Mouse (Mus musculus) E14TG2a.4 (cell line): Measurements from ENCODE around the gene Pawr.

Experiments used
- H3K27me3 ChIP-seq: 2 replicates; pipeline ENCODE4 v1.6.1; 2014; ENCODE audit warnings: low read length, control low read depth; ENCODE audit not compliant: insufficient read depth
- H3K36me3 ChIP-seq: 2 replicates; pipeline ENCODE4 v1.6.1; 2014; ENCODE audit warnings: low read length, control low read depth; ENCODE audit not compliant: insufficient read depth
- H3K4me1 ChIP-seq: replicated peaks from 2 replicates; pipeline ENCODE4 v1.6.1; 2014; ENCODE audit warnings: low read depth, low read length, control low read depth
- H3K4me3 ChIP-seq: replicated peaks from 2 replicates; pipeline ENCODE4 v1.5.1; 2014; ENCODE audit warnings: mild to moderate bottlenecking, low read length
- H3K9me3 ChIP-seq: 2 replicates; pipeline ENCODE4 v1.6.1; 2014; ENCODE audit warnings: low read length, control low read depth
- CTCF ChIP-seq: conservative IDR thresholded peaks from 2 replicates; pipeline ENCODE4 v1.5.1; 2014; ENCODE audit warnings: low read length
- NANOG ChIP-seq: IDR thresholded peaks from 2 replicates; pipeline ENCODE4 v1.6.1; 2014; ENCODE audit warnings: borderline replicate concordance, low read length, mixed read lengths
- POU5F1 ChIP-seq: IDR thresholded peaks from 2 replicates; pipeline ENCODE4 v1.6.1; 2014; ENCODE audit warnings: low read length, borderline replicate concordance

Pawr gene

DNA sequence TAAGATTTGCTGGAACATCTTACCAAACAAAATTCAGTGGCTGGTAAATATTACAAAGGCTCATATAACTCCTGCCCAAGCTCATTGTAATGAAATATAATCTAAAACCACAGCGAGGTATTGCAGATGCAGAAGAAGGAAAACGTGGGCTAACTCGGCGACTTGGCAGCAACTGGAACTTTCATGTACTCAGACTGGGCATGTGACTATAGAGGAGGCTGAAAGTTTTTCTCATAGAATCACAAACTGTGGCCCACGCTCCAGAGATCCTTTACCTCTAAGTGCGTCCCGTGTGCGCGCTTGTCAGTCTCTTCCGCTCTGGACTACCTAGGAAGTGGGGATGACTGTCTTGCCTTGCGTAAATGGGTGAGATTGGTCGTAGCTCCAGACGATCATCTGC lies 41.9 kb upstream of the Pawr start:
- H3K9me3 ChIP-seq: no peaks in the 10 kb centered on the region
- TF ChIP-seq NANOG: no peak
- no peak for TF ChIP-seq POU5F1
- no peak for TF ChIP-seq CTCF
- no peaks in the 10 kb centered on the region for H3K36me3 ChIP-seq
- no peak overlapping the region for H3K4me3 ChIP-seq
- peaks cover 85% of the 10 kb centered on the region for H3K4me1 ChIP-seq
- H3K27me3 ChIP-seq: no peaks in the 10 kb centered on the region

DNA sequence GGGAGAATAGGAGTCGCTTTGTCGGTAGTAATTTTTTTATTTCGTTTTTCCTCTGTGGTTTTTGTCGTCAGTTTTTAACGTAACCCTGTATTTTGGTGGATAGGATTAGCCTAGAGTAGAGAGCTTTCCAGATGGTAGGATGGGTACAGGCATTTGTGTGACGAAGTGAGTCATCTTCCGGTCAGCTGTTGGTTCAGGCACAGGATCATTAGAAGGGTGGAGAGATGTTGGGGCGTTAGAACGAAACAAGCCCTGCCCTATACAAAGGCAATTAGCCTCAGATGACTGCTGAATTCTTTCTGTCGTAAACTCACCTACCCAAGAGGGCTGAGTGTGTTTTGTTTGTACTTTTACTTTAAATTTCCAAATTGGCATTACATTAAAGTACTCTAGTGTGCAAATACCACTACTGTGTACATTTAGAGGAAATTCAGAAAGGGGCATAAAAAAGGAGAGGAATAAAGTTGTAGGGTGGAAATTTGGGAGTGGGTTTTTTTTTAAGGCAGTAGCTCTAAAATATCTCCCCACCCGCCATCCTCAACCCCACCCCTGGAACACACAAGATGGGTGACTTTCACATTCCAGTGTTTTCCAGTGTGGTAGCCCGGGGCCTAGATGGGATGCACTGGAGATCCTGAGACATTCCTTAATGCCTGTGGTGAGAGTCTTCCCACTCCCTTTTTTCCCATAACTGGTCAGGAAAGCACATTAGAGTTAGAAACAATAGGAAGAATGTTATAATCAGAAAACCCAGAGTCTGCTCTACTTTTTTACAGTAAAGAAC lies 40.0 kb upstream of the Pawr start:
- no peaks in the 10 kb centered on the region for H3K9me3 ChIP-seq
- no peaks in the 10 kb centered on the region for H3K36me3 ChIP-seq
- no peak overlapping the region for H3K4me3 ChIP-seq
- H3K4me1 ChIP-seq: peaks cover 87% of the 10 kb centered on the region
- H3K27me3 ChIP-seq: no peaks in the 10 kb centered on the region
- TF ChIP-seq POU5F1 (no peak), CTCF (no peak), NANOG (no peak; the same call in 1 of the 2 replicates)

DNA sequence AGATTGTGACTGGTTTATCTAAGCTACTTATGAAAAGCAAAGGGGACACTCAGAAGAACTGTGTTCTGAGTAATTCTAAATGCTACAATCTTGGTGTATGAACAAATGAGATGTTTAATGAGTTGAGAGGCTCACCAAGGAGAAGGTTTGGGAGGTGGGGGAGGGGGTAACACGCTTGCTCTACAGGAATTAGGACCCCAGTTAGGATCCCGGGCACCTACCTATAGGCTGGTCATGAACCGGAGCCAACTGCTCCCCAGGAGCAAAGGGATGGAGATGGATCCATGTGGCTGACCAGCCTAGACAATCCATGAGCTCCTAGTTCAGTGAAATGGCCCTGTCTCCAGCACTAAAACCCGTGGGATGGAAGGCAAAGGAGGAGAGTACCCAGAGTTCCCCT lies 39.3 kb upstream of the Pawr start:
- Histone ChIP-seq H3K9me3 (no peaks in the 10 kb centered on the region), H3K36me3 (no peaks in the 10 kb centered on the region), H3K27me3 (no peaks in the 10 kb centered on the region), H3K4me1 (peaks cover 87% of the 10 kb centered on the region), H3K4me3 (peak overlapping the region; percentile 41)
- TF ChIP-seq CTCF: no peak
- no peak for TF ChIP-seq NANOG
- no peak for TF ChIP-seq POU5F1

DNA sequence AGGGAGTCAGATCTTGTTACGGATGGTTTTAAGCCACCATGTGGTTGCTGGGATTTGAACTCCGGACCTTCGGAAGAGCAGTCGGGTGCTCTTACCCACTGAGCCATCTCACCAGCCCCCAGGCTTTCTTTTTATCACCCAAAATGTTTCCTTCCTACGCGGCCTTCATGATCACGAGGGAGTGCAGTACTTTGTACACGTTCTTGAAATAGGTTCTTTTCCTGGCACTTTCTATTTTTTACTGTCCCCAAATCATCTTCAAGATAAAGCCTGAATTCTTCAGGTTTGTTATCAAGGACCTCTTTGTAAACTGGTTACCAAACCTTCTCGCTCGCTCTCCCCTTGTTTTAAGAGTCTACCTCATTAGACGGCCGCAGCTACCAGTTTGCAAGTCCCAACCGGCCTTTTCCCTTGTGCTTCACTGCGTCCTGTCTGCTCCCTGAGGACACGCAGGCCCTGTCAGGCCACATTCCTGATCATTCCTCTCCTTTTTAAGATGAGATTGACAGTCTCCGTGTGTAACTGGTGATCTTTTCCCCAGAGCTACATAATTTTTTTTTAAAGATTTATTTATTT lies 38.2 kb upstream of the Pawr start:
- 0 out of 2 replicates have a peak, but pooled peaks have one; percentile 9 for TF ChIP-seq CTCF
- no peak for TF ChIP-seq NANOG
- peaks cover 88% of the 10 kb centered on the region for H3K4me1 ChIP-seq
- H3K4me3 ChIP-seq: no peak overlapping the region
- H3K27me3 ChIP-seq: no peaks in the 10 kb centered on the region
- H3K9me3 ChIP-seq: no peaks in the 10 kb centered on the region
- no peaks in the 10 kb centered on the region for H3K36me3 ChIP-seq

DNA sequence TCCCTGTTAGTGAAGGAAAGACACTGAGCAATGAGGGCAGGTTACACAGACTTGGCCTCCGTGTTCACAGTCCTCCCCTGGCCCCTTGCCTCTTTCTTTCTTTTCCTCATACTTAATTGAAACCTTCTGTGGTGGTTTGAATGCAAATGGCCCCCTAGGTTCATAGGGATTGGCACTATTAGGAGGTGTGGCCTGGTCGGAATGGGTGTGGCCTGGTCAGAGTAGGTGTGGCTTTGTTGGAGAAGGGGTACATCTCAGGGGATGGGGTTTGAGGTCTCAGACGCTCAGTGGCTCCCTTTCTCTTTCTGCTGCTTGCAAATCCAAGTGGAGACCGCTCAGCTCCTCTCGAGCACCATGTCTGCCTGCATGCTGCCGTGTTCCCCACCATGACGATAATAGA lies 37.2 kb upstream of the Pawr start:
- Histone ChIP-seq H3K36me3 (no peaks in the 10 kb centered on the region), H3K9me3 (no peaks in the 10 kb centered on the region), H3K4me1 (peaks cover 88% of the 10 kb centered on the region), H3K4me3 (peak overlapping the region; percentile 70), H3K27me3 (no peaks in the 10 kb centered on the region)
- TF ChIP-seq POU5F1: no peak
- TF ChIP-seq CTCF: no peak
- TF ChIP-seq NANOG: no peak

DNA sequence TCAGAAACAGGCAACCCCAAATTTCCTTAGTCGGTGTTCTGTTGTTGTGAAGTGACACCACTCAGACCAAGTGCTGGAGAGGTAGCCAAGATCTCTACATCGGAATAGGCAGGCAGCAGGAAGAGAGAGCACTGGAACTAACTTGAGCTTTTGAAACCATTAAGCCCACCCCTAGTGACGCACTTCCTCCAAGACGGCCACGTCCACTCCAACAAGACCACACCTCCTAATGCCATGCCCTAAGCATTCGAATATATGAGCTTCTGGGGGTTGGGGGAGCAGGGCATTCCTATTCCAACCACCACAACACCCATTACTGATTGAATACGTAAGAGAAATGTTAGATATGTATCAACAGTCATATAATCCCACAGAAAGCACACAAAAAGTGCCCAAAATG lies 35.5 kb upstream of the Pawr start:
- Histone ChIP-seq H3K36me3 (no peaks in the 10 kb centered on the region), H3K4me1 (peaks cover 81% of the 10 kb centered on the region), H3K27me3 (no peaks in the 10 kb centered on the region), H3K9me3 (no peaks in the 10 kb centered on the region), H3K4me3 (peak overlapping the region; percentile 70)
- no peak for TF ChIP-seq POU5F1
- TF ChIP-seq CTCF: no peak
- no peak for TF ChIP-seq NANOG

DNA sequence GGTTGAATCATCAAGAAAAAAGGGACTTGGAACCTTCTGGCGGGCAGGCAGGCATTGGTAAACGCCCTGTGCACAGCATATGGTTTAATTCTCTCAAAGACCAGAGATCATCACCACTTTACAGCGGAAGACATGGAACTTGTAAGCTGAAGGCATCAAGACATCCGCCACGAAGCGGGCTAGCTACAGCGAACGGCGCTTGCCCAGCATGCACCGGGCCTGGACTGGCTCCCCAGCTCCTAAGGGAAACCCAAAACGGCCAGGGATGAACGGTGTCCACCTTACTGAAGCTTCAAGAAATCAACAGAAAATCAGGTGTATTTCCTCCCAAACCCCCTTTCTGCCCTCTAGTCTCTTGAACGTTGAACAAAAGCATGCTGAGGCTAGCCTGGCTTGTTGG lies 33.7 kb upstream of the Pawr start:
- no peaks in the 10 kb centered on the region for H3K9me3 ChIP-seq
- TF ChIP-seq CTCF: no peak
- TF ChIP-seq POU5F1: no peak
- TF ChIP-seq NANOG: no peak
- peaks cover 69% of the 10 kb centered on the region for H3K4me1 ChIP-seq
- peak overlapping the region; percentile 20 for H3K4me3 ChIP-seq
- H3K36me3 ChIP-seq: no peaks in the 10 kb centered on the region
- H3K27me3 ChIP-seq: no peaks in the 10 kb centered on the region

DNA sequence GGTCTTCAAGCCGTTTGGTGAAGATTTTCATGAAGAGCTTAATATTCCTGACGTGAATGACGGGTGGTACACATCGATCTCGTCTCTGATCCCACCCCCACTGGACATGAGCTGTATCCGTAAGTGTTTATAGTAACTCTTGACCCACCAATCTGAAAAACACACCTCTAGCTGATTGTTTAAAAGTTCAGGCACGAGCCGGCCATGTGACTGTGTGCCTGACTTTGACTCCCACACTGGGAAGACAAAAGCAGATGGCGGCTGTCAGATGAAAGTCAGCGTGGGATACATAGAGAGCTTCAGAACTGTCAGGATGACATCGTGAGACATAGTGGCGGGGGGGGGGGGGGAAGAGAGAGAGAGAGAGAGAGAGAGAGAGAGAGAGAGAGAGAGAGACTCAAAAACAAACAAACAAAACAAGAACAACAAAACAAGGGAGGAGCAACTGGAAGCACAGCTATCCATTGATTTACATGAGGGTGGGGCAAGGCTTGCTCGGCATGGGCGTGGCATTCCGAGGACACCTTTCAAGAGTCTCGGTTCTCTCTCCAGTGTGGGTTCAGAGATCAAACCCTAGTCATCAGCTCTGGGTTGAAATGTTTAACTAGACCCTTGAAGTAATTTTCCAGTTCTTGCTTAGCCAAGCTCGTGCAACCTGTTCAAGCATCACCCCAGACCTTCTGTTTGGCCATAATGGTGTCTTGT lies 32.9 kb upstream of the Pawr start:
- H3K9me3 ChIP-seq: no peaks in the 10 kb centered on the region

More for the DNA sequence above, 32.9 kb upstream of the Pawr start:
- TF ChIP-seq CTCF (no peak), NANOG (no peak), POU5F1 (no peak)
- Histone ChIP-seq H3K4me1 (peaks cover 65% of the 10 kb centered on the region), H3K4me3 (peak overlapping the region; percentile 20), H3K36me3 (no peaks in the 10 kb centered on the region), H3K27me3 (no peaks in the 10 kb centered on the region)
